Mouse (Mus musculus) lung, embryonic 14.5 days (tissue): ENCODE results near the gene Htr2a. TPM values are rescaled to one million over a fixed set of nuclear protein-coding genes. Genes with fewer than 3 reads are reported as not detected.

Experiments used
- ATAC-seq: fragments of 200-750 bp; cut with Nextera tagmentation; 2 replicates; pipeline ENCODE4 v1.8.0; 2017; ENCODE audit warnings: mild to moderate bottlenecking, moderate TSS enrichment, moderate library complexity; ENCODE audit not compliant: insufficient read depth
- DNase-seq: peaks from one replicate; pipeline ENCODE4 v3.0.0-alpha.2; 2015
- H3K27ac ChIP-seq: fragments of 300-500 bp; sonication (generic); 2 replicates; pipeline ENCODE4 v1.5.1; 2014; ENCODE audit warnings: low read depth, mild to moderate bottlenecking, moderate library complexity
- H3K27me3 ChIP-seq: fragments of 300-500 bp; sonication (generic); 2 replicates; pipeline ENCODE4 v1.6.1; 2014; ENCODE audit warnings: low read length, control low read depth; ENCODE audit not compliant: insufficient read depth
- H3K36me3 ChIP-seq: fragments of 300-500 bp; sonication (generic); 2 replicates; pipeline ENCODE4 v1.6.1; 2014; ENCODE audit warnings: control low read depth; ENCODE audit not compliant: insufficient read depth
- H3K4me1 ChIP-seq: fragments of 300-500 bp; sonication (generic); 2 replicates; pipeline ENCODE4 v1.6.1; 2014; ENCODE audit warnings: antibody characterized with exemption, control low read depth; ENCODE audit not compliant: insufficient read depth
- H3K4me2 ChIP-seq: fragments of 300-500 bp; sonication (generic); 2 replicates; pipeline ENCODE4 v1.6.1; 2014; ENCODE audit warnings: mild to moderate bottlenecking
- H3K4me3 ChIP-seq: fragments of 300-500 bp; sonication (generic); 2 replicates; pipeline ENCODE4 v1.5.1; 2014; ENCODE audit warnings: low read depth, low read length
- H3K9ac ChIP-seq: fragments of 300-500 bp; sonication (generic); 2 replicates; pipeline ENCODE4 v1.6.1; 2014
- H3K9me3 ChIP-seq: fragments of 300-500 bp; sonication (generic); 2 replicates; pipeline ENCODE4 v1.6.1; 2016; ENCODE audit warnings: low read depth, low read length, control low read depth
- CTCF ChIP-seq: IDR thresholded peaks from 2 replicates; pipeline ENCODE4 v1.5.1; 2016; ENCODE audit warnings: antibody characterized with exemption, low read depth
- WGBS: fragments of 180-500 bp; shearing (Covaris S2); extraction: QIAGEN DNeasy Blood & Tissue Kit; methylation state at CpG from one replicate; pipeline ENCODE4 v1.1.7; 2014; 5-methylcytosine and 5-hydroxymethylcytosine counted together
- polyA plus RNA-seq: library from polyadenylated mRNA; unstranded; fragments of >200 nt; fragmentation: Nextera tagmentation; extraction: Ambion mirVana; gene quantifications from 2 replicates; pipeline ENCODE4 v1.2.1, GENCODE M21; 2014

Gene Htr2a
- polyA plus RNA-seq, 1 experiment from 2014 or later, result 0.74 TPM

- Histone ChIP-seq H3K9ac (no peak overlapping the region), H3K27me3 (no peaks in the 10 kb centered on the region), H3K4me2 (no peak overlapping the region), H3K27ac (no peak overlapping the region), H3K4me1 (no peaks in the 10 kb centered on the region), H3K4me3 (no peak overlapping the region), H3K36me3 (no peaks in the 10 kb centered on the region), H3K9me3 (no peaks in the 10 kb centered on the region)
- no peak for ATAC-seq
- no peak for DNase-seq
- 67% methylated on average over 10 of the region's 10 CpGs for WGBS
- no peak for TF ChIP-seq CTCF
Observed at GRCm38 (mm10) chr14:74672137-74673019, 31.7 kb downstream of the Htr2a start.

- DNase-seq, result no peak
- no peak for TF ChIP-seq CTCF
Observed at GRCm38 (mm10) chr14:74673020-74673350, 32.3 kb downstream of the Htr2a start.

GRCm38 (mm10) chr14:74673584-74673983, 32.9 kb downstream of the Htr2a start:
- 52% methylated on average over 3 of the region's 3 CpGs for WGBS
- Histone ChIP-seq H3K4me3 (no peak overlapping the region), H3K27ac (no peak overlapping the region), H3K27me3 (no peaks in the 10 kb centered on the region), H3K4me2 (no peak overlapping the region), H3K9me3 (no peaks in the 10 kb centered on the region), H3K9ac (no peak overlapping the region), H3K36me3 (no peaks in the 10 kb centered on the region), H3K4me1 (no peaks in the 10 kb centered on the region)
- ATAC-seq (no peak), DNase-seq (no peak)
- no peak for TF ChIP-seq CTCF

More at GRCm38 (mm10) chr14:74673020-74673350, 32.3 kb downstream of the Htr2a start:
- Histone ChIP-seq H3K27ac (no peak overlapping the region), H3K36me3 (no peaks in the 10 kb centered on the region), H3K4me3 (no peak overlapping the region), H3K9me3 (no peaks in the 10 kb centered on the region), H3K4me2 (no peak overlapping the region), H3K4me1 (no peaks in the 10 kb centered on the region), H3K27me3 (no peaks in the 10 kb centered on the region), H3K9ac (no peak overlapping the region)
- 75% methylated on average over 3 of the region's 3 CpGs for WGBS
- no peak for ATAC-seq

GRCm38 (mm10) chr14:74679841-74680240, 39.2 kb downstream of the Htr2a start:
- Histone ChIP-seq H3K9ac (no peak overlapping the region), H3K36me3 (no peaks in the 10 kb centered on the region), H3K27ac (no peak overlapping the region), H3K4me1 (no peaks in the 10 kb centered on the region), H3K27me3 (no peaks in the 10 kb centered on the region), H3K4me3 (no peak overlapping the region), H3K4me2 (no peak overlapping the region), H3K9me3 (no peaks in the 10 kb centered on the region)
- DNase-seq (no peak), ATAC-seq (no peak)
- WGBS, result 81% methylated on average over 5 of the region's 5 CpGs
- TF ChIP-seq CTCF, result no peak

GRCm38 (mm10) chr14:74684298-74684978, 43.8 kb downstream of the Htr2a start:
- no peak for DNase-seq
- Histone ChIP-seq H3K27me3 (no peaks in the 10 kb centered on the region), H3K4me2 (no peak overlapping the region), H3K9me3 (no peaks in the 10 kb centered on the region), H3K36me3 (no peaks in the 10 kb centered on the region), H3K27ac (no peak overlapping the region), H3K4me1 (no peaks in the 10 kb centered on the region), H3K9ac (no peak overlapping the region), H3K4me3 (no peak overlapping the region)
- WGBS, result 69% methylated on average over 5 of the region's 5 CpGs
- ATAC-seq, result no peak
- TF ChIP-seq CTCF, result no peak

GRCm38 (mm10) chr14:74691963-74692362, 51.3 kb downstream of the Htr2a start:
- Histone ChIP-seq H3K4me1 (no peaks in the 10 kb centered on the region), H3K4me3 (no peak overlapping the region), H3K9ac (no peak overlapping the region), H3K27ac (no peak overlapping the region), H3K36me3 (no peaks in the 10 kb centered on the region), H3K27me3 (no peaks in the 10 kb centered on the region), H3K9me3 (no peaks in the 10 kb centered on the region), H3K4me2 (no peak overlapping the region)
- no peak for DNase-seq
- no peak for TF ChIP-seq CTCF
- ATAC-seq, result no peak
- WGBS, result 89% methylated on average over 2 of the region's 2 CpGs

GRCm38 (mm10) chr14:74696766-74697165, 56.1 kb downstream of the Htr2a start:
- H3K4me2 ChIP-seq, result no peak overlapping the region
- H3K27me3 ChIP-seq, result no peaks in the 10 kb centered on the region
- WGBS, result 25% methylated on average over 4 of the region's 4 CpGs
- H3K36me3 ChIP-seq, result no peaks in the 10 kb centered on the region
- ATAC-seq (peak; percentile 38; the same call in 1 of the 2 replicates), DNase-seq (no peak)
- H3K27ac ChIP-seq, result no peak overlapping the region
- H3K9me3 ChIP-seq, result no peaks in the 10 kb centered on the region
- no peak overlapping the region for H3K4me3 ChIP-seq
- H3K4me1 ChIP-seq, result no peaks in the 10 kb centered on the region
- H3K9ac ChIP-seq, result no peak overlapping the region
- TF ChIP-seq CTCF, result no peak
